In genomic region chr7:140115583-140116328, GRCm38 (mm10) we compare ENCODE assay signal across 8 mouse cellular contexts. TPM values are rescaled to one million over a fixed set of nuclear protein-coding genes. Genes with fewer than 3 reads are reported as not detected.
DNase-seq lines count a peak whose midpoint lies in the region; ATAC-seq and TF ChIP-seq lines count a peak whose summit lies in the region.

TSS of gene Paox (plus strand) at chr7:140115799.

- peak within 1 kb of the TSS; percentile 82 for H3K4me3 ChIP-seq in ES-Bruce4 (ENCODE audit: low read depth, low read length)
- H3K4me3 ChIP-seq in forebrain, embryonic 10.5 days: peak within 1 kb of the TSS; percentile 78
- H3K4me3 ChIP-seq in heart, postnatal 0 days (ENCODE audit: low read depth, low read length): peak within 1 kb of the TSS; percentile 71
- H3K4me3 ChIP-seq in liver, embryonic 16.5 days (ENCODE audit: low read depth, low read length): peak within 1 kb of the TSS; percentile 80
- peak within 1 kb of the TSS; percentile 69 for H3K4me3 ChIP-seq in neural tube, embryonic 12.5 days

- peak; percentile 75 for ATAC-seq in heart, postnatal 0 days (ENCODE audit: insufficient read depth, low read depth)
- ATAC-seq in liver, embryonic 16.5 days (ENCODE audit: low read depth): peak; percentile 74
- ATAC-seq in neural tube, embryonic 12.5 days (ENCODE audit: low FRiP score, low read depth): peak; percentile 64

- 4% methylated on average over 23 of the region's 23 CpGs for WGBS in forebrain, embryonic 10.5 days
- under 1% methylated on average over 23 of the region's 23 CpGs for WGBS in heart, postnatal 0 days
- 2% methylated on average over 23 of the region's 23 CpGs for WGBS in liver, embryonic 16.5 days (ENCODE audit: insufficient replicate concordance)
- WGBS in neural tube, embryonic 12.5 days: 3% methylated on average over 23 of the region's 23 CpGs

- H3K4me1 ChIP-seq in ES-Bruce4 (ENCODE audit: control insufficient read depth, insufficient read depth, low read length): peaks cover 2% of the 10 kb centered on the region
- peaks cover 22% of the 10 kb centered on the region for H3K4me1 ChIP-seq in forebrain, embryonic 10.5 days
- H3K4me1 ChIP-seq in heart, postnatal 0 days (ENCODE audit: control insufficient read depth, insufficient read depth): peaks cover 4% of the 10 kb centered on the region; the same call in 1 of the 2 replicates
- peaks cover 15% of the 10 kb centered on the region for H3K4me1 ChIP-seq in liver, embryonic 16.5 days (ENCODE audit: control insufficient read depth, low read depth, low read length)
- H3K4me1 ChIP-seq in neural tube, embryonic 12.5 days: no peaks in the 10 kb centered on the region

- no peak for TF ChIP-seq POLR2A in ES-Bruce4 (IDR thresholded peaks at IDR 0.05; ENCODE audit: insufficient read depth, low read length)

- peaks cover 15% of the 10 kb centered on the region for H3K36me3 ChIP-seq in ES-Bruce4 (ENCODE audit: control insufficient read depth, insufficient read depth, low read length, poor library complexity, severe bottlenecking)
- peaks cover 25% of the 10 kb centered on the region for H3K36me3 ChIP-seq in forebrain, embryonic 10.5 days (replicated peaks)
- H3K36me3 ChIP-seq in heart, postnatal 0 days (replicated peaks; ENCODE audit: control insufficient read depth, insufficient read depth, low read length): peaks cover 22% of the 10 kb centered on the region
- H3K36me3 ChIP-seq in liver, embryonic 16.5 days (ENCODE audit: control insufficient read depth, insufficient read depth): peaks cover 7% of the 10 kb centered on the region; the same call in 1 of the 2 replicates
- peaks cover 21% of the 10 kb centered on the region for H3K36me3 ChIP-seq in neural tube, embryonic 12.5 days

- H3K9ac ChIP-seq in ES-Bruce4 (ENCODE audit: low read depth, poor library complexity, severe bottlenecking): peak within 1 kb of the TSS; percentile 70
- H3K9ac ChIP-seq in heart, postnatal 0 days (replicated peaks; ENCODE audit: low read depth, low read length): peak within 1 kb of the TSS; percentile 60
- peak within 1 kb of the TSS; percentile 80 for H3K9ac ChIP-seq in liver, embryonic 16.5 days (ENCODE audit: low read depth, low read length)
- peak within 1 kb of the TSS; percentile 88 for H3K9ac ChIP-seq in neural tube, embryonic 12.5 days

- peak within 1 kb of the TSS; percentile 58 for H3K27ac ChIP-seq in ES-Bruce4 (ENCODE audit: insufficient read depth, low read length)
- H3K27ac ChIP-seq in forebrain, embryonic 10.5 days: peak within 1 kb of the TSS; percentile 93
- peak within 1 kb of the TSS; percentile 92 for H3K27ac ChIP-seq in heart, postnatal 0 days (ENCODE audit: low read depth)
- H3K27ac ChIP-seq in liver, embryonic 16.5 days (ENCODE audit: low read length): peak within 1 kb of the TSS; percentile 94
- H3K27ac ChIP-seq in neural tube, embryonic 12.5 days: peak within 1 kb of the TSS; percentile 53; the same call in 1 of the 2 replicates

- H3K4me2 ChIP-seq in heart, postnatal 0 days (ENCODE audit: low read depth, low read length): peak within 1 kb of the TSS; percentile 68
- peak within 1 kb of the TSS; percentile 96 for H3K4me2 ChIP-seq in liver, embryonic 16.5 days (ENCODE audit: low read depth, low read length)
- H3K4me2 ChIP-seq in neural tube, embryonic 12.5 days (replicated peaks): peak within 1 kb of the TSS; percentile 88

- H3K27me3 ChIP-seq in ES-Bruce4 (ENCODE audit: control insufficient read depth, insufficient read depth, low read length, poor library complexity, severe bottlenecking): no peaks in the 10 kb centered on the region
- H3K27me3 ChIP-seq in forebrain, embryonic 10.5 days (ENCODE audit: poor library complexity, severe bottlenecking): no peaks in the 10 kb centered on the region
- H3K27me3 ChIP-seq in heart, postnatal 0 days (ENCODE audit: control insufficient read depth, insufficient read depth, low read length): no peaks in the 10 kb centered on the region
- H3K27me3 ChIP-seq in liver, embryonic 16.5 days (ENCODE audit: control insufficient read depth, insufficient read depth, low read depth, low read length): no peaks in the 10 kb centered on the region
- H3K27me3 ChIP-seq in neural tube, embryonic 12.5 days (replicated peaks): no peaks in the 10 kb centered on the region

- no peaks in the 10 kb centered on the region for H3K9me3 ChIP-seq in ES-Bruce4 (replicated peaks; ENCODE audit: control insufficient read depth, insufficient read depth, low read length, poor library complexity, severe bottlenecking)
- H3K9me3 ChIP-seq in forebrain, embryonic 10.5 days: no peaks in the 10 kb centered on the region
- no peaks in the 10 kb centered on the region for H3K9me3 ChIP-seq in heart, postnatal 0 days (replicated peaks; ENCODE audit: control insufficient read depth, low read length)
- no peaks in the 10 kb centered on the region for H3K9me3 ChIP-seq in liver, embryonic 16.5 days (replicated peaks; ENCODE audit: control insufficient read depth, low read length)
- no peaks in the 10 kb centered on the region for H3K9me3 ChIP-seq in neural tube, embryonic 12.5 days

- TF ChIP-seq CTCF in ES-Bruce4 (IDR thresholded peaks at IDR 0.05; ENCODE audit: low read depth, low read length): no peak
- TF ChIP-seq CTCF in heart, postnatal 0 days (IDR thresholded peaks at IDR 0.05; ENCODE audit: low read depth): no peak

- TF ChIP-seq EP300 in ES-Bruce4 (IDR thresholded peaks at IDR 0.05; ENCODE audit: insufficient read depth, low read depth, low read length): no peak
- TF ChIP-seq EP300 in heart, postnatal 0 days (IDR thresholded peaks at IDR 0.05; ENCODE audit: low read depth): 0 out of 2 replicates have a peak, but pooled peaks have one; percentile 4

- peak; percentile 48 for DNase-seq in adrenal gland, postnatal 25 days
- peak; percentile 26 for DNase-seq in forebrain, embryonic 10.5 days (ENCODE audit: extremely low spot score, low spot score)
- DNase-seq in heart, postnatal 0 days (ENCODE audit: low spot score): peak; percentile 84
- DNase-seq in kidney, postnatal 25 days: peak; percentile 75 to 87
- no peak for DNase-seq in natural killer cell, adult 2 months (ENCODE audit: low spot score in 2 of 2)

RNA-seq across cellular contexts. Expression of gene Paox, which starts in this region (rescaled TPM):
- 19.6 and 21.4 TPM in 2 replicates for polyA plus RNA-seq in ES-Bruce4 (2011; ENCODE audit: insufficient read depth, insufficient read length, low read depth, missing spikeins)
- total RNA-seq in adrenal gland, postnatal 25 days (2021): 30.3 and 33.5 TPM in 2 replicates
- 17.2 and 17.3 TPM in 2 replicates for polyA plus RNA-seq in forebrain, embryonic 10.5 days (2016; fragmentation: Nextera tagmentation; extraction: Ambion mirVana)
- total RNA-seq in heart, postnatal 0 days (2014; rRNA removed; ENCODE audit: low replicate concordance): 8.1 and 11.8 TPM in 2 replicates
- 8.5 and 8.7 TPM in 2 replicates for polyA plus RNA-seq in heart, postnatal 0 days (2015; fragmentation: Nextera tagmentation; extraction: Ambion mirVana)
- polyA plus RNA-seq in liver, embryonic 16.5 days (2015; fragmentation: Nextera tagmentation; extraction: Ambion mirVana): 11.0 and 14.3 TPM in 2 replicates
- 13.1 and 13.2 TPM in 2 replicates for polyA plus RNA-seq in neural tube, embryonic 12.5 days (2016; fragmentation: Nextera tagmentation; extraction: Ambion mirVana)

Comparison
In these comparisons a context has a peak if more than half of its experiments do, and no peak if none do; other contexts are left out.
1. DNase-seq: peak in adrenal gland, postnatal 25 days (single experiment), forebrain, embryonic 10.5 days (single experiment), heart, postnatal 0 days (single experiment) and kidney, postnatal 25 days (2 of 2); none in natural killer cell, adult 2 months (0 of 2).
2. Peak in every context shown above with its lines, with median percentiles within 50 percentile points of each other: H3K27ac ChIP-seq, H3K4me3 ChIP-seq, H3K9ac ChIP-seq, ATAC-seq and H3K4me2 ChIP-seq.